Mouse (Mus musculus) megakaryocyte-erythroid progenitor cell, adult 5-6 weeks (primary cell): ENCODE data around the gene Med24. TPM values are rescaled to one million over a fixed set of nuclear protein-coding genes. Genes with fewer than 3 reads are reported as not detected.
A peak's percentile ranks its signal among the peaks of the same experiment; 100 is the strongest.
"Not testable (repeated sequence)": the region's sequence is repeated elsewhere in the genome, so short reads cannot be mapped to it uniquely, and the experiment has no call there.

Source experiments
- ATAC-seq: replicated peaks from 2 replicates; pipeline ENCODE4 v1.8.0; 2016; ENCODE audit warnings: mild to moderate bottlenecking, inconsistent platforms; ENCODE audit not compliant: severe bottlenecking, poor library complexity, low FRiP score, low TSS enrichment
- total RNA-seq, 2 experiments: library from RNA; stranded (forward) in 1 of 2; stranded (reverse) in 1 of 2; fragments of 200-1000, 215-1000 nt in 1 of 2; fragments of >200 nt in 1 of 2; fragmentation: Nextera tagmentation in 1 of 2; gene quantifications; 2 replicates each; pipeline ENCODE4 v1.2.3; 2014 to 2017

Med24 gene
- total RNA-seq, 2 experiments from 2014 or later = 42.7 to 62.2 TPM

DNA sequence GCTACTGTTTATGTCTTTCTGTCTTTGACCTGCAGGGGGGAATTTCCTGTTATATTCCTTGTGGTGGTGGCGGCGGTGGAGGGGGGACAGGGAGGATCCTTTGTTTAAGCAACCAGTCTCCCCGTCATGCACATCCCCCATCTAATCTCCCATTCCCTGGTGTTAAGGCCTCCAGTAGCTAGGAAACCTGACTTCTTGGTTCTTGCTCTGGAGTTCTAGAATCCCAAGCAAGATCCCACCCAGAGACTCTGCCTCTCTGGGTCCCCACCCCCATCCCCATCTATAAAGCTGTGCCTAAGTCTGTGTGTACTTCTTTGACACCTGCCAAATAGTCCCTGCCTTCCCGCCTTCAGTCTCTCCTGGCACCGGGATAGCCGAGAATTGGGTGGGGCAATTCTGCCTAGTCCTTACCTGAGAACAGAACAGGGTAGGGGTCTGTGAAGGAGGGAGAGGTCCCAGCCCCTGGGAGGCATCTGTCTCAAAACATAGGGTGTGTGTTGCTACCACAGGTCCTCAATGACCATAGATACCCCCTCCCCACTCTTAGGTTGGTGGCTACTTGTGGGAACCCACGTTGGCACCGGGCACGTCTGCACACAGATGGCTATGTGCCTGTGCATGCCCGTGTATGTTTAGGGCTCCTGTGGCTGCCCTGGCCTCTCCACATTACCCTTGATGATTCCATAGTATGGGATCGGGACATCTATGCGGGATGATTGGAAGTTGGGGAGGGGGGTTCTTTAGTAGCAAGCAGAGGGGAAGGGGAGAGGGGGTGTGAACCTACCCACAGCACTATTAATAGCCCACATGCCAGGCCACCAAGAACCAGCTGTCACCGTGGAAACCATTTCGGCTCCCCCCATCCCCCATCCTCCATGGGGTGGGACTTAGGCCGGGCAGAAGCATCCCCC, 19.5 kb upstream of the Med24 start:
- ATAC-seq = no peak

DNA sequence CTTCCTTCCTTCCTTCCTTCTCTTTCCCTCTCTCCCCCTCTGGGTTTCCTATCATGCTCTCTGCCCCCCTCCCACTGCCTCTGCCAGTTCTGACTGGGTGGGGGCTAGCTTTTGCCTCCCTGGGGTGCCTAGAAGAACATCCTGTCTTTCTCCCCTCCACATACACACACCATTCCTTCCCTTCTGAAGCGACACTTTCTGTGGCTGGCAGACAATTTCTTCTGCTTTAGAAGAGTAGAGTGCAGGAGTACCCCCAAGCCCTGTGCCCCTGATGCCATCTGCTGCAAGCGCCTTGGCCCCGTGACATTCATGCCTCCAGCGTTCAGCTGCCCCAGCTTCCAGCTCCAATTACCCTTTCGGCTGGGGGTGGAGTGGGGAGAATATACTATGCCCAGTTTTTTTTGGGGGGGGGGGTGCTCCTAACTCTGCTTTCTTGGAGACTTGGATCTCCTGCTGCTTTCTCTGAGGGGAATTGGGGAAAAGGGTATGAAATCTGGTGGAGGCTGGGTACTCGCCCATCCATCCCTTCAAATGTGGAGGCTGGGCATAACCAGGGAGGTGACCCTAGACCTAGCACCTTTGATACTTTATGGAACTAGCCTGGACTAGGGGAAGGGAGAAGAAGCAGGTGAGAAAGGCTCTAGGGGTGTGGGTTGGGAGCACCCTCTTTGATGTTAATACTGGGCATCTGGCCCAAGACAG, 18.7 kb upstream of the Med24 start:
- ATAC-seq = no peak

DNA sequence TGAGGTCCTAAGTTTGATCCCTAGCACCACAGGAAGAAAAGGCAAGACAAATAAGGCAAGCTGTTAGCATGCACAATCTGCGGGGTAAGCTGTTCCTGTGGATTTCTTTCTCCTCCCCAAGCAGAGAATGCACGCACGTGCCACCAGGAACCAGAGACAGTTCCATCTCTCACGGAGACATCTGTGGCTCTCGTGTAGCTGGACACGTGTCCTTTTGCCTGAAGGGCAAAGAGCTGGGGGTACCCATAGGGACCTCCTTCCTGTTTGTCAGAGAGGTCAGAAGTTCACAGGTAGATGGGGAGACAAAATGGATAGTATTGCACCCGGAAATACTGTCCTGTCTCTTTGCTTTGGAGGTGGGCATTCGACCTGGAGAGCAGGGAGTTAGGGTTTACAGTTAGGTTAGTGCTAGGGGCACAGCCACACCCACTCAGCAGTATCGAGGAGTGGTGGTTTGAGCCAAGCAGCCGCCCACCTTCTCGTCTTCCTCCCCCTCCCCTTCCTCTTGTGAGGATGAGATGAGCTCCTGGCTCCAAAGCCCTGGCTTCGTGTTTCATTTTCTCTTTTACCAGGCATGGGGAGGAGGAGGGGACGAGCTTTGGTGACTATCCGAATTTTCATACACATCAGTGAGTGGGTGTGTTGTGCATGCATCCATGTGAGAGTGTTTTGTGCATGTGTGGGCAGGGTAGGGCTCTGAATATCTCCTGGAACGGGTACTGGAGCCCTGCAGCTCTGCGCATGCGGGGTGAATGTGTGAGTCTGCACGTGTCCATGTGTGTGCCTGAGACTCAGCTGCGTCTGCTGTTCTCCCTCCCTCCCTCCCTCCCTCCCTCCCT, 17.8 kb upstream of the Med24 start:
- ATAC-seq = peak; percentile 40

DNA sequence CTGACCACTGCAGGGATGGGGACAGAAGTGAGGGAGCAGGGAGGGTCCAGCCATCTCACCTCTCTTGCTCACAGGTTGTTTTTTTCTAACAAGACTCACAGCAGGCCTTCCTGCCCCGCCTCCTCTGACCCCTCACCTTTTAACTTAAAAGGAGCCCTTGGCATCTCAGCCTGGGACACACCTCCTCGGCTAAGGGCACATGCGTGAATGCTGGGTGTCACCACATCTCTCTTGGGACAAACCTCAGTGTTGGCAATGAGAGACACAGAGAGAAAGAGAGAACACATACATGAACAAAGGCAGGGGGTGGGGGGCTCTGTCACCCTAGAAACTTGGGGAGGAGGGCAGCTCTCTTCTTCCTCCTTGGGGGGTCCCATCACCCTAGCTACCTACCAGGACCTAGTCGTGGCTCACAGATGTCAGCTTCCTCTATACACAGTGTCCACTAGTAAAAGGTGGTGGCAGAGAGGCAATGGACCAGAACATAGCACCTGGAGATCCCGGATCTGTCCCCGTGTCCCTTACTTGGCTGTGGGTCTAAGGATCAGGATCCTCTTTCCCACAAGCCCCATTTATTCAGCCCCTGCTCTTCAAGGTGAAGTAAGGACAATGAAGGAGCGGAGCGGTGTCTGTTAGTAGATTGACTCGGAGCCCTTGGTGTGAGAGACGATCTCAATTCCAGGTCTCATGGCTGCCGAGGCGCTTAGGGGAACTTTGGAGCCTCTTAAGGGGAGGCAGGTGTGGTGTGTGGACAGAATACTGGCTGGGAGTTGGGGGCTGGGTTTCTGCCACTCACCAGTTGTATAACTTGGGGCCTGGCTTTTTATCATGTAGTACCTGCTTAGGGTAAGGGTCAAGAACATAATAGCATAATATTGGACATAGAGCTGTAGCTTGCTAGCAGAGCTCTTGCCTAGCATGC, 17.0 kb upstream of the Med24 start:
- ATAC-seq = no peak

DNA sequence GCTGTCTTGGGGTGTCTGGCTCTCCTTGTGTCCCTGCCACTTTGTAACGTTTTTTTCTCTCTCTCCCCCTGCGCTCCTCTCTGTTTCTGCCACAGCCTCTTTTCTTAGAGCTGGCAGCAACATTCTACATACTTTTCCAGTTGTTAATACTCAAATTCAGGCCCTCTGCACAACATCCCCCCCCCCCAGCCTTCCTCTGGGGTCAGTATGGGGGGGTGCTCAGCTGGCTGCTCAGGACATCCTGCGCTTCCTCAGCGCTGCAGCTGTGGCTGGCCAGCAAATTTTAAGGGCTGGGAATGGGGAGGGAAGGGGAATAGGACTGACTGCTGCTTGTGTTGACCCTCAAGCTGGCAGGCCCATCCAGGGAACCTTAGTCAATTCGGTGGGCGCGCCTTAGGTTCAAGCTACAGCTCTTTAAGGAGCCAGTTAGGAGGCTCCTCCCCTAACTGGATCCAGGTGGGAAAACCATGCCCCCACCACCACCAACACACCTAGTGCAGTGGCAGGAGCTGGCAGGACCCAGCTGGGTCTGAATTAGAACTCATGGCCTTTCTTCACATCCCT, 15.3 kb upstream of the Med24 start:
- ATAC-seq = no peak

DNA sequence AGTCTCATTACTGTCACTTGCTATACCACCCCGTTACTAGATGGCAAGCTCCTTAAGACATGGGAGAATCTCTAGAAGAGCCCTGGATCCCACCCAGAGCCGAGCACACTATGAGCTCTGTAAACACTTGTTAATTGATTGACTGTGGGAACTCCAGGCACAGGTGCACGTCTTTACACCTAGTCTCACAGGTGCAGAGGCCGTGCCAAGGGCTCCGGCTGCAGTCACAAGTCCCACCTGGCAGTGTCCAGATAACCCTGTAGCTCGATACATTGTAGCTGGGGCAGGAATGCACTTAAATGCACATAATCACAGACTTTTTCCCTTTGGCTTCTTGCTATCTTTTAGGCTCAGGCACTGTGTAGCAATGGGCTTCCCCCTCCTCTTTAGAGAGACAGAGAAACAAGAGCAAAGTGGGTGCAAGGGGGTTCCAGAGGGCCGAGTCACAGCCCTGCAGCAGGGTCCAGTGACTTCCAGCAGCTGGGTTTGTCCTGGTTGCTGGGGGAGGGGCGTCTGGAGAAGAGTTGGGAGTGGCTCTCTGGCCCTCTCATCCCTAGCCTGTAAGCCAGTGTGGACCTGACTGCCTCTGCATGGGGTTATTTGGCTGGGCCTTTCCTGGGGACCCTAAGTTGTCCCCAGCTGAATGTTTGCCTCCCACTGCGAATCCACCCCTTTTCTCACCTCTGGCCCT, 14.6 kb upstream of the Med24 start:
- ATAC-seq = peak; percentile 20; the same call in 1 of the 2 replicates

DNA sequence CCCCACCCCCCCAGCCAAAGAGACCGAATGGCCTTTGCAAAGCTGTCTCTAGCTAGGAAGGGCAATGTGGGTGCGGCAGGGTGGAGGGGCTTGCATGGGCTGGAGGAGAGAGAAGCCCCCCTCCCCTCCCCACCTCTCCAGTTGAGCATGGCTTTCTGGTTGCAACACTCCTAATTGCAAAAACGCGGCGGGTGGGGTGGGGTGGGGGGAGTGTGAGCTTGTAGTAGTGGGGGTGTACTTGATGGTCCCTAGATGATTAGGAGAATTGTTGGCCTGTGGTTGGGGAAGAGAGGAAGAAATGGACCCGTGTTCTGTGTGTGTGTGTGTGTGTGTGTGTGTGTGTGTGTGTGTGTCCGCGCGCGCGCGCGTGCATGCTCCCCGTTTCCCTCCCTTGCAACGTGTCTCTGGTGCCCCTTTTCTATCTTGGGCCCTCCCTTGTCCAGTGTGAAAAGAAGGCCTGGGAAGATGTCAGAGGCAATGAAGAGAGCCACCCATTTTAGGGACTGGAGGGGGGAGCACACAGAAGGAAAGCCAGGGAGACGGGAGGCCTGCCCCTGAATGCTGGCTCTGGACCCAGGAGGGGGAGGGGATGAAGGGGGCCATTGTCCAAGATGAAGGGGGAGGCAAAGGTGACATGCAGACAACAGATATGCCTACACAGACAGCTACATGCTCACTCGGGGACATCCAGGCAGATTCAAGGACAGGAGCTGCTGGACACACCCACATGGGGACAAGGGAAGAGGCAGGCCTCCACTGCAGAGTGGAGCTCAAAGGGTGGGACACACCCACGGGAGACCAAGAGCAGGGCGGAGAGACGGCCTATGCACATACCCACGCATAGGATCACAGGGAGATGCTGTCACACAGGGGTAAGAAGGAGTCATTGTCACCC, 13.4 kb upstream of the Med24 start:
- no peak for ATAC-seq

DNA sequence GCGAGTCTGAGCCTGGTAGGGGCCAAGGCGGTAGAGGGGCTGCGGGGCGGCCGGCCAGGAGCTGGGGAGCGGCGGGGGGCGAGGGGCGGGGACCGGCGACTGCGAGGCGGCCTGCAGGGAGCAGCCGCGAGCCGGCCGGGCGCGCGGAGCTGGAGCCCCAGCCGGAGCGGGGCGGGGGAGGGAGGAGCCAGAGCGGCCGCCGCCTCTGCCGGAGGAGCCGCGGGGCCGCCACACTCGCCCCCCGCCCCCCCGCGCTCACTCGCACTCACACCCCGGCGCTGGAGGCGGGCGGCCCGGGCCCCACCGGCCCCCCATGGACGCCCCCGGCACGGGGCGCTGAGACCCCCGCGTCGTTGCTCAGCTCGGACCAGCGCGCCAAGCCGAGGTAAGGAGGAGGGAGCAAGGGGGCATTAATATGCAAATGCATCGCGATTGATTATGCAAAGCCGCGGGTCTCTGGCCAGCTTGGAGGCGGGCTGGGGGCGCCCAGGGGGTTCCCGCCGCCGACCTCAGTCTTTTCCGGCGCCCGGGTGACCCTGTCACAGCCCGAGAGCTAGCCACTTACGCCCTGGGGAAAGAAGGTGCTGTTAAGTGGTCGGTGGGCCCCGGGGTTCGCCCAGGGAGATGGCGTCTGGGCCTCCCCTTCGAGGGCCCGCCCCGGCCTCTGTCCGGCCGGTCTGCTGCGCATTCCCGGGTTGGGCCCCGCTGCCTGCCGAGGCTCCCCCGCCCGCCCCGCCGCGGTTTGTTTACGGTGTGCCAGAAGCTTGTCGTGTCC, 12.6 kb upstream of the Med24 start:
- no peak for ATAC-seq

DNA sequence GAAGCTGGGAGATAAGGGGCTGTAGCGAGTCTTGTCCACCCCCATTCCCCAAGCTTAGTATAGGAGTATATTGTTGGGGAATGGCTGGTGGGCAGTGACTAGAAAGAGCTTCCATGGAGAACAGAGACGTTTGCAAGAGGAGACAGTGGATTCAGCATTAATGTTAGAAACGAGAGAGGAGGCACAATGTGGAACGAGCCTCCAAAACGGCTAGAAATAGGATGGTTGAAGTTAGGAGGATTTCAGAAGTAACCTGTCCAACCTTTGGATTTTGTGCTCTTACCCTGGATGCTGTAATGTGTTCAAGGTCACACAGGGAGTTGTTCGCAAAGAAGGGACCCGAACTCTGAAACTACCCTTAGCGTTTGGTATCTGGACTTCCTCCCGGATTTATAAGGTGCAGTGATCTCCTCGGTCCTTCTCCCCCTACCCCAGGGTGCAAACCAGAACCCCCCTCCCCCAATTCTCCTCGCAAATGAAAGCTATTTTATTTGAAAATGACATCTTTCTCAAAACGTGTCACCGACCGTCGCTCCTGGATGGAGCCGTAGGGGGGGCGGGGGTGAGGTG, 11.9 kb upstream of the Med24 start:
- ATAC-seq = no peak

DNA sequence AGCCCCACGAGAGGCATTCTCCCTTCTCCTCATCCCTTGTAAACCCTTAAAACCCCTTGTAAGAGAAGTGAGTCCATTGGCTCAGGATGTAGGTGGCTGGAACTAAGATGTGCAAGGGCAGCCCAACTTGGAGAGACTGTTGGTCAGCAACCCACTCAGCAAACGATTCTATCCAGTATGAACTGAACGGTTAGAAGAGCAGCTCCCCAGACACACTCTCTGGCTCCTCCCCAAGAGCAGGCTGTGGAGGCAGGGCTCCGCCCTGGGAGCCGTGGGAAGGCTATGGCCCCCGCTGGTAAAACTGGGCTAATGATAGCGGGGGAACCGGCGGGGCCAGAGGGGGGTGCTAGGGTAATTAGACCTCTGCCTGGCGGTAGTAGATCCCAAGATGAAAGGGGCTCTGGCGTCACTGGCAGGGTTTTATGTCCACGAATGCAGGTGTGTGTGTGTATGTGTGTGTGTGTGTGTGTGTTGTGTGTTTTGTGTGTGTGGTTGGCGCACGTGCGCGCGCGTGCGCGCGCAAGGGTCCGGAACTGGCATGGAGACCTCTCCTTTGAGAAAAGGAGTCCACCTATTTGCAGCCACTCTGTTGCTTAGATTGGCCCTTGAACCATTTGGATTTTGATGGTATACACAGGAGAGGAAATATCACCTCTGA, 11.3 kb upstream of the Med24 start, which contains the start of gene Thra:
Gene Thra (plus strand): TSS at position 246 of the 658 bp plus-strand sequence.
- ATAC-seq = peak; percentile 74

DNA sequence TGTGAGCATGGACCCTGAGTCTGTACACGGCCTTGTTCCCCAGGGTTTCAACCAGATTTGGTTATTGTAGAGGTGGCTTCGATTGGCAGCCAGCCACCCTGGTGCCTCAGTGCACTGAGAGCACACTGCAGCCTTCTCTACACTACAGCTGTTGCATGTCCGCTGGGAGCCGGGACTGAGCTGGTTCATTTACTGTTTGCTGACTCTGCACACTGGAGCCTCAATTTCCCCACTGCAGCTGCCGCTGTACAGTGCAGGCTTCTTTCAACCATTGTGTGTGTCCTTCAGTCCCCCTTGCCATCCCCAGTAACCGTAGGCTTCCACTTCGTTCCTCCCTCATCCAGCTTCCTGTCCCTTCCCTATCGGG, 10.8 kb upstream of the Med24 start:
- ATAC-seq = no peak

DNA sequence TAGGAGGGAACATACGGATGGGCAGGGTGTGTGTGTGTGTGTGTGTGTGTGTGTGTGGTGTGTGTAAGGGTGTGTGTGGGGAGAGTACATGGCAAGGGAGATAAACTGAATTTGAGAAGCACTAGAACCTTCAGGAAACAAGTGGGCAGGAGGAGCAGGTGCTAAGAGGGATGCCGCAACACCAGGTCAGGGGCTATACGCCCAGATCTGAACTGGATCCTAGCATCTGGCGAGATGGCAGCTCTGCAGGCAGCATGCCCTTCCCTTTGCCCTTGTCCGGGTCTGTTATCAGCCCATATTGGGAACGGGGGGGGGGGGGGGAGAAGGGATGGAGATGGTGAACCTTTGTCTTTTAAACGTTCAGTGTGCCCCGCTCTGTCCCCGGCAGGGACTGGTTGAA, 9.7 kb upstream of the Med24 start:
- no peak for ATAC-seq

DNA sequence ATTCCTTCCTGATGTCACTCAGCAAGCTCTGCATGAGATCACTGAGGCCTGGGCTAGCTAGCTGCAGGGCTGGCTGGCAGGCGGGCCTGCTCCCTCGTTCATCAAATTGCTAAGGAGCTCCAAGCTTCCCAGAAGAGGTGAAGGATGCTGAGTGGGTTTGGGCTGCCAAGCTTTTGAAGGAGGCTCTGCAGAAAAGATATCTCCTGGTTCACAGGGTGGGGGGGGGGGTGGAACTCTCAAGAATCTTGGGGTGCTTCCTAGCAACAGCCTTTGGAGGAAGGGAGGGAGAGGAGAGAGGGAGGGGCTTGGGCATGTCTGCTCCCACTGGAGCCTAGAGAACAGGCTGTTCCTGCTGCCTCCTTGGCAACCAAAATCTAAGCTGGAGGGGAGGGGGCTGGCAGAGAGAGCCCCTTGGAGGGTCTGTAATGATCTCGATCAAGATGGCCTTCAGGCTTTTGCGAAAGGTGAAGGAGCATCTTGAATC, 9.2 kb upstream of the Med24 start:
- no peak for ATAC-seq

DNA sequence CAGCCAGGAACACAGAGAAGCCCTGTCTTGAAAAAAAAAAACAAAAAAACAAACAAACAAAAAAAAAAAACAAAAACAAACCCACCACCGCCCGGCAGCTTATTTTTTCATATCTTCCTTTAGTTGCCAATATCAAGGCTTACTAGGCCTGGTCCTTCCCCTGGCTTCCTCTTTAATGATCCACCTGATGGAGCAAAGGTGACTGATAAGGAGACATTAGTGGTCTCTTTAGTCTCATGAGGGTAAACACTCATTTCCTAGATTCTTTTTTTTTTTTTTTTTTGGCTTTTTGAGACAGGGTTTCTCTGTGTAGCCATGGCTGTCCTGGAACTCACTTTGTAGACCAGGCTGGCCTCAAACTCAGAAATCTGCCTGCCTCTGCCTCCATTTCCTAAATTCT, 8.0 kb upstream of the Med24 start:
- not testable (repeated sequence) for ATAC-seq

DNA sequence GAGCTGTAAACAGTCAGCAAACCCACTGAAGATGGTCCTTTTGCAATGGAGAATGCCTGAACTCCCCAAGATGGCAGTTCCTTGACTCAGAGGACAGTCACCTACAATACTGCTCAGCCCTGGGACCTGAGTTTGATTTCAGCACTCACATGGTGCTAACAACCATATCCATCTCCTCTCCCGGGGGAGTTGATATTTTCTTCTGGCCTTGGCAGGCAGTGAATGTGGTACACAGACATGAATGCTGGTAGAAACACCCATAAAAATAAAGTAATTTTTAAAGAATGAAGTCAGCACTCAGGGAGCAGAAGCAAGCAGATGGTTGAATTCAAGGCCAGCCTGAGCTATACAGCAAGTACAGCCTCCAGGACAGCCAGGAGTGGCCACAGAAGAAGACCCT, 6.9 kb upstream of the Med24 start:
- no peak for ATAC-seq
